Mouse (Mus musculus) megakaryocyte, embryonic 14.5 days (primary cell): ENCODE results near the gene Htra3.

ENCODE experiments used
- FLI1 ChIP-seq: IDR thresholded peaks from 2 replicates; pipeline ENCODE4 v1.6.1; 2012; ENCODE audit warnings: low read length, inconsistent platforms, mixed read lengths
- GATA1 ChIP-seq: IDR thresholded peaks from 3 replicates; pipeline ENCODE4 v1.6.1; 2012; ENCODE audit warnings: mixed read lengths, low read length, inconsistent platforms, borderline replicate concordance

- TF ChIP-seq FLI1 = no peak
- TF ChIP-seq GATA1 = no peak
Measured at GRCm38 (mm10) chr5:35674081-35674555, 5.5 kb downstream of the Htra3 start.
